Mouse (Mus musculus) layer of hippocampus, adult 9-10 months (tissue): ENCODE measurements around the gene Sept5.

ENCODE experiments used
- DNase-seq: peaks from one replicate; pipeline ENCODE4 v3.0.0; 2022; ENCODE audit warnings: low spot score

The Sept5 gene

DNA sequence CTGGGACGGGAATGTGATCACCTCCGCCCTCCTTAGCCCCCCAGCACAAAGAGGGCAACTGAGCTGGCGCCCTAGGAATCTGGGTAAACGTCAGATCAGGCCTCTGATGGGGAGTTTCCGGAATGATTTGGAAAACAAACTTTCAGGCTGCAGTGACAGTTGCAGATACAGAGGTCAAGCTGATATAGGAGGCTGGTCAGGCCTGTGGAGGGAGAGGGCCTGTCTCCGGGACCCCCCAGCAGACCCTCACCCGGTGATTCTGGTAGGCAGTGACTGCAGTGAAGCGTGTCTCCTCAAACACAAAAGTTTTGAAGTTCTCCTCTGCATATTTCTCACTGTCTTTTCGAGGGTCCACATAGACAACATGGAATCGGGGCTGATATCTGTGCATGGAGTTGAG, 46.6 kb downstream of the Sept5 start:
- no peak for DNase-seq

DNA sequence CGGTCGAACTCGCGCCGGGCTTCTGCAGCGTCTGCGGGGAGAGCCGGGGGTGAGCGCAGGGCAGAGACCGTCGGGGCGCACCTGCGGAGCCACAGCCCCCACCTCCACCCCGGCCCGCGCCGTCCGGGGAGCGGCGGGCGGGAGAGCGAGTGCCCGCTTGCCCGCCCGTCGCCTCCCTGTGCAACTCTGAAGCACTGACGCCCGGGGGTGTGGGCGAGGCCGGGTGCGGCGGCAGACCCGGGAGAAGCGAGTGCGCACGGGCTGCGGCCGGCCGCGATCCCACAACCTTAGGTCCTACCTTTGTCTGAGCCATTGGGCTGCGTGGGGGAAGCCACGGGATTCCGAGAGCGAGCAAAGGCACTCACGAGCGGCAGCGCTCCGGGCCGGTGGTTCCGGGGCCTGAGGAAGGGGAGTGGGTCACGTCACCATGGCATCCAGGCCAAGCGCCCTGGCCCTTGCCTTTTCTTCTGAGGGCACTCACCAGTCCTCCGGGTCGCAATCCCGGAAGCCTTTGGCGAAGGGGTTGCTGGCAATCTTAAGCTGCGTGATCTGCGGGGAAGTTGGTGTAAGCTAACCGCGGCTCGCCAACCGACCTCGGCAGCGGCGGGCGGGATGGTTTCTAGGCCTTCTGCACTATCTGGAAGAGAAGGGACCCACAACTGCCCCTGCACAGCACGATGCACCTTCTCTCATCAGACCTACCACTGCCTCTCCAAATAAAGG, 47.2 kb downstream of the Sept5 start:
- DNase-seq = no peak

DNA sequence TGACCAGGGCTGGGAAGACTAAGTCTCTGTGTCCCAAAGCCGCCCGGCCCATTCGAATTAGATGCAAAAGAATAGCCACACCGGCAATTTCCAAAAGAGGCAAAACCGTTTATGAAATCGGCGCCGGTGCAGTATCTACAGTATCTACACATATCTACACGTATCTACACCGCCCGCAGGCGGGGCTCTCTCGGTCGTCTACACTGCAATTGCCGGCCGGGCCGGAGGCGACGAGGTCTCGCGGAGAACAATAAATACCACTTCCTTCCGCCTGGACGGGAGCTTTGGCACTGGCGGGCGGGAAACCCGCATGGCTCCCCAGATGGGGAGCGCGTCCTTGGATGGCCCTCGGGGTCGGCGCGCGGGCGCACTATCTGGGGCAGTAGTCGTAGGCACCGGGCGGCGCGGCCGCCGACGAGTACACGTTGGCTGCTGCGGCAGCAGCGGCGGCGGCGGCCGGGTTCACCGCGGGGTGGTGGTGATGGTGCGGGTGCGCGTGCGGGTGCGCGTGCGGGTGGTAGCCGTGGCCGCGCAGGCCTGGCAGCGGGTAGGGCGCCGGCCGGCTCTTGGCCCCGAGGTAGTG, 48.0 kb downstream of the Sept5 start:
- no peak for DNase-seq

DNA sequence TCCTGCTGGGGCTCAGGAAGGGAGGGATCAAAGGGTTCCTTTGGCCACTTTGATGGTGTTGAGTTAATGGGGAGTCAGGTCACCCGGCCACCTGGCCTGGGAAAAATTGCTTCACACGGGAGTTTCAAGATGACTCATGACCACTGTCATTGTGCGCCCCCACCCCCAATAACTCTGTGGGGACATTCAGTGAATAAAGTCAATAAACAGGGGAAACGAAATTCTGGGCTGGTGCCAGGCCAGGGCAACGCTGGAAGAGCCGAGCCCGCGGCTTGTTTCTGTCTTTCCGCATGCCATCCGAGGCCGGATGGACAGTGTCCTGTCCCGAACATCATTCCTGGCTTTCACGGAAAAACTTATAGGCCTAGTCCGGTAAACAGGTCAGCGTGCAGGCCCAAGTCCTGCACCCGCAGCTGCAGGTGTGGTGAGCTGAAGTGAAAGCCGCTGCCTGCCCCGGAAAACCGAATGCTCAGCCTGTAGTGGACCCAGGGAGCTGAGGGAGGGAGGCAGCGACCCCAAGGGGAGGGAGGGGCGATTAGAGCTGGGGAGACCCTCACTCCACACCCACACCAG, 48.6 kb downstream of the Sept5 start:
- DNase-seq = no peak

DNA sequence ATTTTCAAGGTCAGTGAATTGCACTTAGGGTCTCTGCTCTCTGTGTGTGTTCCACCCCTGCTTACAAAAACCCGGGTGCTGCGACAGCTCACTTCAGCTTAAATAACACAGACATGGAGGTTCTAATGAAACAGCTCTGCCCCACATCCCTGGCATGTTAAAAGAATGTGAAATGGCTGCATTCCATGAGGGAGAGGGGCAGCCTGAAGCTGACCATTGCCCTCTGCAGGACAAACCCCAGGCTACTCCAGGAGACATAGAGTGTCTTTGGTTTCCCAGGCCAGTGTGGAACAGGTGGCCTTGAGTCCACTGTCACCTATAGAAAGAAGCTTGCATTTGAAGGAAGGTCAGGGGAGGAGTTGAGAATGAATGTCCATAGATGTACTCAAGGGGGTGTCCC, 49.4 kb downstream of the Sept5 start:
- no peak for DNase-seq

DNA sequence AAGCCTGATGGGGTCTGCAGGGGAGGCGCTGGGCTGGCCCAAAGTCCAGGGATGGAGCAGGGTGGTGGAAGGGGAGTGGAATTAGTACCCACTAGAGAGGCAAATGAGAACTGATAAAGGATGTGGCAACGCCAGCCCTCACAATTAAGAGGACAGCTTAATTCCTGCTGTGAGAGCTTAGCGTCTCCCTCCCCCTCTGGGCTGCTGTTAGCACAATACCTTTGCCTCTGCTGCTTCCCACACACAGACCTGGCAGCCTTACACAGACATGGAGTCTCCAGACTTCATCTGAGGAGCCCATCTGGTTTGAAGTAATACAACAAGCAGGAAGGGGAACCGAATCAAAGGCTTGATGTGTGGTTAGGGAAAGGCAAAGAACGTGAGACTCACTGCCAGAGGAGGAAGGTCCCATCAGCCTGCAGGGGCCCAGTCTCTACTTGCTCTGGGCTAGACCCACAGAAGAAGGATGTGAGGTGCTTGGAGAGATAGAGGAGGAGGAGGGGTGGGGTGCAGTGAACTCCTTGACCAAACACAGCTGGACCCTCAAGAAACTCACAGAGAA, 52.1 kb downstream of the Sept5 start:
- DNase-seq = no peak

DNA sequence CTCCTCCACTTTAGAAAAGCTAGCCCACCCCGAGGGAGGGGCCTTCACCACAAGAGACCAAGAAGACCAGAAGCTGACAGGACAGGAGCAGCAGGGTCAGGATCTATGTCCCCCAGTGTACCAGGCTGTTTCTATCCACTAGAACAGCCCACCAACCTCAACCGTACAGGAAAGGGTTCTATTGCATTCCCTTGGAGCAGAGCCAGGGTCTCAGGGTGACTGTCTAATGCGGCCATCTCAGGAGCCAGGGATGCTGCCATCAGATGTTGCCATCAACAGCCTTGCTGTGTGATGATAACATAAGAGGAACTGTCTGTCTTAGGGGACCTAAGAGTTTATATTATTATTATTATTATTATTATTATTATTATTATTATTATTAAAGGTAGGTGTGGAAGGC, 52.7 kb downstream of the Sept5 start:
- no peak for DNase-seq

DNA sequence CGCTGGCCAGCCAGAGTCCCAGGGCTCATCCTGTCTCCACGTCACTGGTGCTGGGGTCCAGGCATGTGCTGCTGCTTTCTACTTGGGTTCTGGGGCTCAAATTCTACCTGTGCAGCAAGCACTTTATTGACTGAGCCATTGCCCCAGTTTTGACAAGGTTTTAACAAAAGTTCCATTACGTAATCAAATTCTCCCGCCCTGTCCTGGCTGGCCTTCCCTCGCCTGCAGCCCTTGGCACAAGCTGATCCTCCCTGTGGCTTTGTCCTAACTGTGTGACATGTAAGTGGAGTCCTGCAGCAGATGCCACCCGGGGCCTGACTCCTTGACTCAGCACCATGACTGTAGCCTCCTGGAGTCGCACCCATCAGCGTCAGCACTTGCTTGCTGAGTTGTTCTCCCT, 55.6 kb downstream of the Sept5 start:
- DNase-seq = no peak
